Mouse (Mus musculus) left cerebral cortex, adult 2 months (tissue): ENCODE data around the gene Dtl. TPM values are rescaled to one million over a fixed set of nuclear protein-coding genes. Genes with fewer than 3 reads are reported as not detected.
A peak's percentile ranks its signal among the peaks of the same experiment; 100 is the strongest.
"Not testable (repeated sequence)": the region's sequence is repeated elsewhere in the genome, so short reads cannot be mapped to it uniquely, and the experiment has no call there.

Experiments used
- DNase-seq, 2 experiments: peaks; one replicate each; pipeline ENCODE4 v3.0.0; 2021 to 2022; ENCODE audit warnings: low spot score in 2 of 2, mixed read lengths in 1 of 2; ENCODE audit errors: extremely low spot score in 1 of 2
- H3K27ac ChIP-seq: fragments of 200-600 bp; 2 replicates; pipeline ENCODE4 v1.8.1; 2022
- H3K4me3 ChIP-seq: fragments of 200-600 bp; 2 replicates; pipeline ENCODE4 v1.8.1; 2022
- CTCF ChIP-seq: fragments of 200-600 bp; IDR thresholded peaks from 2 replicates; pipeline ENCODE4 v1.8.1; 2022; ENCODE audit warnings: antibody characterized with exemption, mild to moderate bottlenecking, moderate library complexity
- intact Hi-C: fragments of 180-260 bp; cut with DNase I; formaldehyde crosslinking; loops from one replicate; pipeline ENCODE4 v1.15.1; 2025
- total RNA-seq, 2 experiments: library from RNA; stranded (reverse); gene quantifications; 2 replicates each; pipeline ENCODE4 v1.2.3; 2021

Gene Dtl
- total RNA-seq, 2 experiments from 2014 or later, result 6.9 to 8.1 TPM

DNA sequence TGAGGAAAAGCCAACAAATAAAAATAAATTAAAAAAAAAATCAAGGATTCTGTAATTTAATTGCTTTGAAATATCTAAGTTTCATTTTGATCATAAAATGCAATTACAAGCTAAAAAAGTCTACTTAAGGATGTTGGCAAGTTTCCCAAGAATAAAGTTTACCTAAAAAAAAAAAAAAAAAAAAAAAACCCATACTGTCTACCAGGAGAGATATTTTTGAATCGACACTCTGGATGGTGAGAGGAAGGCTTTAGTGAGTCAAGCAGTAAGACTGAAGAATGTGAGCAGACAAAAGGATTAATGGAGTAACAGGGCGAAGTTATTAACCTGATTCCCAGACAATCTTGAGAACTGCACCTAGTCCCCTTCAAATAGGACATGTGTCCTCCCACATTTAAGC, 35.0 kb downstream of the Dtl start:
- Histone ChIP-seq H3K27ac (peak overlapping the region; percentile 86), H3K4me3 (peak overlapping the region; percentile 45)
- DNase-seq, result no peak
- no peak for TF ChIP-seq CTCF
- intact Hi-C loops, result loop anchor here (2.0 kb wide), 1 partner anchor 127 kb away; no protein-coding TSS in a partner anchor

DNA sequence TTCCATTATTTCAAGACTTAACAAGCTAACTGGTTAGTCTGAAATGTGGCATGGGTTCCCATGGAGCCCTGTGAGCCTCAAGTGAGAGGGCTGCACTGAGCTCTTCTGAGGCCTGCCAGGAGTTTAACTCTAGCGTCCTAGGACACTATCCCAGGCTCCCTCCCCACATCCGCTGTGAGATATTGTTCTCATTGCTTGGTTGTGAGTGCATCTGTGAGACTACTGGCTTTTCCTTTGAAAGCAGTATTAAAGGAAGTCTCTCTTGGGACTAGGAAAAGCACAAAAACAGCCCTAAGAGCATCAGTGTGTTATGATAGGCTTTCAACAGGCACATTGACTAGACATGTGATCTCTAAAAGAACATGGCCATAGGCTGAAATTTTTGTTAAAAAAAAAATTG, 40.4 kb downstream of the Dtl start:
- TF ChIP-seq CTCF, result no peak
- Histone ChIP-seq H3K4me3 (no peak overlapping the region), H3K27ac (no peak overlapping the region)
- no peak for DNase-seq
- intact Hi-C loops, result no loop called here

GRCm38 (mm10) chr1:191531023-191531422, 44.3 kb downstream of the Dtl start:
- Histone ChIP-seq H3K4me3 (no peak overlapping the region), H3K27ac (no peak overlapping the region)
- TF ChIP-seq CTCF, result no peak
- no peak for DNase-seq
- intact Hi-C loops, result no loop called here

GRCm38 (mm10) chr1:191529406-191529805, 45.9 kb downstream of the Dtl start:
- no peak for DNase-seq
- intact Hi-C loops, result no loop called here
- Histone ChIP-seq H3K4me3 (no peak overlapping the region), H3K27ac (no peak overlapping the region)
- TF ChIP-seq CTCF, result no peak

DNA sequence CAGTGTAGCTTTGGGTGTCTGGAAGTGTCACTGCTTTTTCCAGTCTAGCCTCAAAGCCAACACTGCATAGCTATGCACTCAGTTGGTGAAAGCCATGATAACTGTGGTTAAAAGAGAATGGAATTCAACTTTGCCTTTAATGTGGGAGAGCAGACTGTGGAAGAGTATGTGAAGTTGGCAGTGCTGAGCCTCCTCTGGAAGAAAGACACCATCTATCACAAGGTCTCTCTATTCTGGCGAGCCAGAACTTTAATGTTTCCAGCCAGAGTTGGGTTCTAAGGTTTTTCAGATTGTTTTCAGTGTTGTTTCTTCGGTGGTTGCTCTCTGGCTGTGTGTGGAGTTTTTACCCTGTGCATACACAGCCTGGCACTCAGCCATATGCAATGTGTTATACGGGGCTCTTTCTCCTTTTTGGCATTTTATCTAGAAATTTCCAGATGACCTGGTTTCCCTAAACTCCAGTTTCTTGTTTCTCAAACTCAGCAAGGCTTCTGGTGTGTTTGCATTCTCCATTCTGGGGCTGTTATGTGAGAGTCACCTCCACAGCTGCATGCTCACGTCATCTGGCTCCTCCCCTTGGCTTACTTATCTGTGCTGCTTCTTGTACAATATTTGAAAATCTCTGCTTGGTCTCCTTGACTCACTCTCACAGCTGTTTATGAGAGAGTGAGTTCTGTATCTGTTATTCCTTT, 47.3 kb downstream of the Dtl start:
- Histone ChIP-seq H3K4me3 (no peak overlapping the region), H3K27ac (peak overlapping the region; percentile 20; the same call in 1 of the 2 replicates)
- intact Hi-C loops, result no loop called here
- DNase-seq, result no peak
- TF ChIP-seq CTCF, result no peak; the same call in 1 of the 2 replicates

- Histone ChIP-seq H3K4me3 (no peak overlapping the region), H3K27ac (peak overlapping the region; percentile 20; the same call in 1 of the 2 replicates)
- peak; percentile 33 to 40 for DNase-seq
- no peak for TF ChIP-seq CTCF
- intact Hi-C loops, result no loop called here
Observed at GRCm38 (mm10) chr1:191527089-191527488, 48.3 kb downstream of the Dtl start.

GRCm38 (mm10) chr1:191521395-191521794, 53.9 kb downstream of the Dtl start:
- H3K4me3 ChIP-seq, result no peak overlapping the region
- intact Hi-C loops, result no loop called here
- DNase-seq, result no peak
- no peak for TF ChIP-seq CTCF
- no peak overlapping the region for H3K27ac ChIP-seq

DNA sequence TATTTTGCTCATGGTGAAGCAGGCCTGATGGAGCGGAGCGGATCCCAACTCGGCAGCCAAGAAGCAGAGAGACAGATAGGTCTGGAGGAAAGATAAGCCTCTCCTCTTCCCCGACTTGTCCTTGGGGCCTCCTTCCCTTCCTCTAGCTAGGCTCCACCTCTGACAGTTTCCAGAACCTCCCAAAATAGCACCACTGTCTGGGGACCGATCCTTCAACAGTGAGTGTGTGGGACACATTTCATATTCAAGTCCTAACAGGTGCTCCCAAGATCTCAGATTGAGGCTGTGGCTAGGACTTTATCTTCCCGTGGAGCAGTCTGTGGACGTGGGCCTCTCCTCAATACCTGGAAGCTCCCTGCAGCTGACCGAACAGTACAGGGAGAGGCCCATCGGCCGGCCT, 54.7 kb downstream of the Dtl start:
- no peak overlapping the region for H3K4me3 ChIP-seq
- H3K27ac ChIP-seq, result no peak overlapping the region

DNA sequence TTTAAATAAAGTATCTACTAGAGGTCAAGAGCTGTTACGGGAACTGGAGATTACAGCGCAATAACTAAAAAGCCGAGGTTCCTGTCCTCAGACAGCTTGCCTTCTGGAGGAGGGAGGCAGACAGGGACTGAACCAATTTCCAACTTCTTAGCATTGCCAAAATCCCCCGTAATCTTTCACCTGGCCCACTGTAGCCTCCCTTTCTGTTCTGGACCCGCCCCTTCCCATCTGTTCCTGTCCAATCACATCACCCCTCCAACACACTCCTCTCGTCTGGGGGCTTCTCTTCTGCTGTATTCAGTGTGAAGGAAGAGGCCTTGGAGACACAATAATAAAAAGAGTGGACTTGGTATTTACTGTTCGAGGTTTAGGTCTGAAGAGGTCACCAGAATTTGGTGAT, 55.1 kb downstream of the Dtl start:
- no peak for DNase-seq
- H3K27ac ChIP-seq, result no peak overlapping the region
- intact Hi-C loops, result no loop called here
- H3K4me3 ChIP-seq, result no peak overlapping the region
- TF ChIP-seq CTCF, result no peak

More for the DNA sequence above, 54.7 kb downstream of the Dtl start:
- no peak for DNase-seq
- intact Hi-C loops, result no loop called here
- no peak for TF ChIP-seq CTCF

DNA sequence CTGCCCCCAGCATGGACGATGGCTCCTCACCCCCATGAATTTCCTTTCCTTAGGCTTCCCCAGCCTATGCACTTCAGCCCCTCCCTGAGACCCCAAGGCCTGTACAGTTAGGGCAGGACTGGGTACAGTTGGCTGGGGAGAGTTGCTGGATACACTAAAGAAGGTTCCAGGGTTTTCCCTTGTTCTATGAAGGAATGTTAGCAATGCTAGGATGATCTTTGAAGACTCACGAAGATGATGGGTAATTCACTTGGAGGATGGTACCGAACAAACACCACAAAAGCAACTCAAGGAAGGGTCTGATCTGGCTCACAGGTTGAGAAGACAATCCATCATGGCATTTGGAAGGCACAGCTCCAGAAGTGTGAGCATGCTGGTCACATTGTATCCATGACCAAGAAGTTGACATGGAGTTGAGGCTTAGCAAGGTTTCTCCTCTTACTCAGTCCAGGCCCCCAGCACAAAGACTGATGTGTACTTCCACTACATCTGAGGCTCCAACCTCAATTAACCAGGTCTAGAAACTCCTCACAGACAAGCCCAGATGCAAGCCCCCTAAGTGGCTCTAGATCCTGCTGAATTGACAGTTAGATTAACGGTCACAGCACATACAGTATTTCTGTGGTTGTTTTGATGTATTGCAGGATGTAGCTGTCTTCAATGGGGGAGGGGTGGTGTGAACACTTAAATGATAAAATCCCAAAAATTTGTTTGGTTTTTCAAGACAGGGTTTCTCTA, 55.8 kb downstream of the Dtl start:
- intact Hi-C loops, result no loop called here
- TF ChIP-seq CTCF, result no peak

GRCm38 (mm10) chr1:191518911-191519310, 56.4 kb downstream of the Dtl start:
- no peak overlapping the region for H3K4me3 ChIP-seq
- intact Hi-C loops, result no loop called here
- no peak for TF ChIP-seq CTCF
- no peak for DNase-seq
- H3K27ac ChIP-seq, result no peak overlapping the region

More for the DNA sequence above, 55.8 kb downstream of the Dtl start:
- H3K27ac ChIP-seq, result no peak overlapping the region
- H3K4me3 ChIP-seq, result no peak overlapping the region
- no peak for DNase-seq

DNA sequence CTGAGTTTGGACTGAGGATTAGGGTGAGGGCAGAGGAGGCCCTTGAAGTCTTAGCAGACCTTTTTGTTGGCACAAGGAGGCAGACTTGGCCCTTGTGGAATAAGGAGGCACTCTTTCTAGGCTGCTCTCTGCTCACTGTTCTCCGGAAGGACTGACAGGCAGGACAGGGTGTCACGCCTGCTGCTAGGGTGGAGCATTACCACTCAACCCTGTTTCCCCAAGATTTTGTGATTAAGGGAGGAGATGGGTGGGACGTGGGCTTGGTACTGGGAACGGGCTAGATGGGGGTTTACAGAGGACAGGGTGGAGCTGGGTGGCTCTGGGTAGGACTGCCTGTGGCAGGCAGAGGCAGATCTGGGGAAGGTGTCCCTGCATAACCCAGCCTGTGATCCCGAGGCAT, 57.4 kb downstream of the Dtl start:
- H3K27ac ChIP-seq, result no peak overlapping the region
- intact Hi-C loops, result no loop called here
- H3K4me3 ChIP-seq, result no peak overlapping the region
- no peak for DNase-seq
- no peak for TF ChIP-seq CTCF

GRCm38 (mm10) chr1:191517056-191517455, 58.3 kb downstream of the Dtl start:
- intact Hi-C loops, result no loop called here
- Histone ChIP-seq H3K27ac (no peak overlapping the region), H3K4me3 (no peak overlapping the region)
- TF ChIP-seq CTCF, result no peak
- DNase-seq, result no peak

- DNase-seq, intact Hi-C loops, H3K27ac ChIP-seq, H3K4me3 ChIP-seq: not testable (repeated sequence)
Observed at GRCm38 (mm10) chr1:191516351-191516750, 59.0 kb downstream of the Dtl start.
